Mouse (Mus musculus) retina, embryonic 14.5 days (tissue): ENCODE results near the gene Lap3.

ENCODE experiments used
- DNase-seq: peaks from one replicate; pipeline ENCODE4 v3.0.0-alpha.2; 2015; ENCODE audit warnings: low spot score

Lap3 gene

GRCm38 (mm10) chr5:45496042-45496441, 2.9 kb downstream of the Lap3 start:
- DNase-seq, result no peak

- DNase-seq, result no peak
These were observed 3.3 kb downstream of the Lap3 start for GRCm38 (mm10) chr5:45496479-45496878.

GRCm38 (mm10) chr5:45496930-45497550, 3.9 kb downstream of the Lap3 start:
- no peak for DNase-seq

- DNase-seq, result no peak
These were observed 4.4 kb downstream of the Lap3 start for GRCm38 (mm10) chr5:45497564-45497963.

- DNase-seq, result no peak
These were observed 16.9 kb downstream of the Lap3 start for GRCm38 (mm10) chr5:45510071-45510470.

GRCm38 (mm10) chr5:45512908-45513307, 19.7 kb downstream of the Lap3 start:
- DNase-seq, result no peak

DNA sequence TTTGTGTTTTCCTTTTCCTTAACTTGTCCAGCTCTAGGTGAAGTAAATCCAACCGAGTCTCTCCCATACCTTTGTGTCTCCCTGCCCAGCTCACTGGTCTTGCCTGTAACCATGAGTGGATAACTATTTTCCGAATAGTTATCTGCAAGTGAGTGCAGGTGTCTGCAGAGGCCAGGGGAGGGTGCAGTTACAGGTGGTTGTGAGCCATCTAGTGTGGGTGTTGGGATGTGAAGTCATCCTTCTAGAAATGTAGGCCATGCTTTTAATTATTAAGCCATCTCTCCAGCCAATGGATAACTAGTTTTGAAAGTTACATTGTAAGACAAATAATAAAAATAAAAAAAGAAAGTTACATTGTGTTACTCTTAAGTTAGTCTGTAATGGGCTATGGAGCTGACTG, 20.3 kb downstream of the Lap3 start:
- no peak for DNase-seq

DNA sequence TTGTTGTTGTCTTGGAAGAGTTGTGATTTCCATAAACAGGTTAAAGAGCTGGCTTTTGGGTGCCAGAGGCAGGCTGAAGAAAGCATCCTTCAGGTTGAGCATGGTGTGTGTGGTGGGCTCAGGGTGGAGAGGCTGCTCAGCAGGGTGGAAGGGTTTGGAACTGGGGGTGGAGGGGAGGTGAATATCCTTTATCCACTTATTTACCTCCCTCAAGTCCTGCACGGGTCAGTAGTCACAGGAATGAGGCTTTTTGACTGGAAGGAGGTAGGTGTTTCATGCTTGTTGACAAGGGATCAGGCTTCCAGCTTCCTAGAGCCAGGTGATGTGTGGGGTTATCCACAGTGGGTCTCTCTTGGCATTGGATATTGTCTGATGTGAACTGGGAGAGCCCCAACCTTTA, 21.4 kb downstream of the Lap3 start:
- DNase-seq, result no peak

DNA sequence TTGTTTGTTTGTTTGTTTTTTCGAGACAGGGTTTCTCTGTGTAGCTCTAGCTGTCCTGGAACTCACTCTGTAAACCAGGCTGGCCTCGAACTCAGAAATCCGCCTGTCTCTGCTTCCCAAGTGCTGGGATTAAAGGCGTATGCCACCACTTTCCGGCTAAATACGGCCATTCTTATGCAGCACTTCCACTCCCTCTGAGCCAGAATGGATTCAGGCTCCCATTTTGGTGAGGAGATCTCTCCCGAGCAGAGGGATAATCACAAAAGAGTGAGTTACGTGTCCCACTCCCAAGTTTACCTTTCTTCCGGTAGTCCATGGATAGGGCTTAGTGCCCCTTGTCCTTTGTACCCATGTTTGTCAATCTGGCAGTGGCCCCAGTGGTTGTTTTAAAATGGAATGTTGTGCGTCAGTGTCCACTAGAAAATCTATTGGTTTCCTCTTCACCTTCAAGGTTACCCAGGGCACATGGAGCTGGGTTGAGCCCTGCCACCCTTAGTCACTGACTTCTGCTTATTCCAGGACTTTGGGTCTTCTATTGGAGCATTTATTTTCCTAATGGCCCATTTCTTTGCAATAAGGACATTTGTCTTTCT, 22.1 kb downstream of the Lap3 start:
- no peak for DNase-seq

GRCm38 (mm10) chr5:45519960-45520808, 27.0 kb downstream of the Lap3 start, which contains the start of gene Med28:
Gene Med28 (plus strand): TSS chr5:45520229.
- DNase-seq, result peak; percentile 95

DNA sequence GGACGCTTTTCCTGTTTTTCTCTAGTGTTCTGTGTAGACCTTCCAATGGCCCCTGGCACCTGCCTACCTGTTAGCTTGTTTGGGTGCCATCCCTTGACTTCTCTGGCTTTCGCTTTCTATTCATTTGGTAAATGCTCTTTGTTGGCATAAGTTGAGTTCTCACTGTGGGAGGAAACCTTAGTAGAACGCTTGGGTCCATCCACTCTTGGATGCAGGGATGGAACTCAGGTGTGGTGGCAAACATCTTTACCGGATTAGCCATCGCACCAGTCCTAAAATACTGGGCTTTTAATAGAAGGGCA, 27.6 kb downstream of the Lap3 start:
- DNase-seq, result no peak

GRCm38 (mm10) chr5:45521601-45522000, 28.4 kb downstream of the Lap3 start:
- DNase-seq, result no peak

GRCm38 (mm10) chr5:45525101-45525500, 31.9 kb downstream of the Lap3 start:
- no peak for DNase-seq

- DNase-seq, result no peak
These were observed 33.2 kb downstream of the Lap3 start for GRCm38 (mm10) chr5:45526338-45526737.

DNA sequence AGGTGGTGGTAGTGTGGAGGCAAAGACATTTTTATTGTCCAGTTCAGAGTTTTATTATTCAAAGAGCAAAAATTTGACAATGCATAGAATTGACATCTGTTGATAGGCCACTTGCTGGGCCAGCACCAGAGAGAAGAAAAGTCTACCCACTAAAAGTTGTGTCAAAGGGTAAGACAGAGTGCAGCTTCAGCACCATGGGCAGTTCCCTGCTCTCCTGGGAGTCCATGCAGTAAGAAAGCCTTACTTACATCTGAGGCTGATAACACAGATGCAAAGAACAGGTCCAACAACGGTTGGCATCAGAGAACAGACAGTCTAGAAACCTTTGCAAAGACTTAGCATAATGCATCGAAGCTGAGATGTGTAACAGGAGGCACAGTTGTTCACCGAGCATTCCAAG, 36.5 kb downstream of the Lap3 start:
- DNase-seq, result peak; percentile 33

DNA sequence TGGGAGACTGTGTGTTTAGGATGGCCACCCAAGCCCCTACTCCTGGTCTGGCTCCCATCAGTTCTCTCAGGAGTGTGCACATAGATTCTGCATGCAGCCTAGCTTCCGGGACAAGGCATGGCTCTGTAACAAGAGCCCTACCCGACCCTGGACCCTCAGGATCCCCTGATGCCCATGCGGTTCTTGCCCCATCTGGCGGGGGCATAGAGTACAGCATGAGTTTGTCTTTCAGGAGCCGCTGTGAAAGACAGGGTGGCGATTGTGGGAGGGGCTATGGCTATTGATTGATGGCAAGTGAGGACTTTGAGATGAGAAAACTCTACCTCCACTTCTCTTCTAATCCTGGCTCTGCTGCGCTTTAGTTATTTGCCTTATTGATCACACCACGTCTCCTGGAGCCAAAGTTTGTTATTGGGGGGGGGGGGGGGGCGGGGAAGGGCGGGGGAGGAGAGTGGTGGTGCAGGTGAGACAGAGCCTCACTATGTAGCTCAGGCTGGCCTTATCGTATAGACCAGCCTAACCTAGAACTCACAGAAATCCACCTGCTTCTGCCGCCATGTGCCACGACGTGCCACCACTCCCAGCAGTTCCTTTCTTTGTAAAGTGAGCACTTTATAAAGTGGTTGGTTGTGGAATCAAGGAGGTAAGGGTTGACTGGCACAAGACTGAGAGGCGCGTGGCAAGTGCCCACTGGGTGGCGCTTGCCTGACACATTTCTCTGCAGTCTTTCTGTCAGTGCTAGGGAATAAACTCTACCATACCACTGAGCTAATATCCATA, 41.3 kb downstream of the Lap3 start:
- peak; percentile 77 for DNase-seq

GRCm38 (mm10) chr5:45535177-45535576, 42.0 kb downstream of the Lap3 start:
- DNase-seq, result no peak

DNA sequence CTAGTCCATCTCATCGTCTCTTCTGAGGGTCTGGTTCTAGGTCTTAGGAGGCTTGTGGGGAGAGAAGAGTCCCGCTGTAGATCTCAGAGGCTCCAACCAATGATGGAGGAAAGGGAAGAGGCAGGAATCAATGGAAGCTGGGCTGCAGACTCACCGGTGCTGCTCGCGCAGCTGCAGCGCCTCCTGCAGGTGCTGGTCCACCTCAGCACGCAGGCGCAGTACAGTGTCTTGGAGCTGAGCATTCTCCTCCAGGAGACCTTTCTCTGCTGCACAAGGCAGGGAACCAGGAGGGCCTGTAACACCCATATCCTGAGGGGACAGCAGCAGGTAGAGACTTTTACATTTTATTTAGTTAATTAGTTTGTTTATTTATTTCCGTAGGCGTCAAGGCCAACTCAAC, 46.3 kb downstream of the Lap3 start:
- DNase-seq, result no peak

DNA sequence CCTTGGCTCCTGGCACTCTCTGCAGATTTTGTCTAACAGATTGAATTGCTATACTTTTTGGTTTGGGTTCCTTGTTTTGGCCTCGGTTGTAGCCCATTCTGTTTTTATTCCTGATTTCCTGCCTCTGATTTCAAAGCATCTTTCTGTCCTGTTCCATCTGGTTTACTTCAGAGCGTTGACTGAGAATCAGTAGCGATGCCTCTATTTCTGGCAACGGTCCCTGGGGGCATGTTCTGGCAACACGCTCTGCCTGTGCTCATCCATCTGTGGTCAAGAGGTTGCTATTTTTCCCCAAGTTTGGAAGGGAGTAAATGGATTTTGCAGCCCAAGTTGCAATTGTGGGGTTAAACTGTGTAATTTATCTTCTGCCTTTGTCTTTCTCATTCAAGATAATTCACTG, 50.2 kb downstream of the Lap3 start:
- DNase-seq, result peak; percentile 15

GRCm38 (mm10) chr5:45549586-45549985, 56.4 kb downstream of the Lap3 start:
- DNase-seq, result no peak
